17 mouse cellular contexts compared by ENCODE assay signal in genomic region chr11:118113516-118114205, GRCm38 (mm10).
"Had no signal": no experiment of that assay in that cellular context is flagged by ENCODE, and none has a peak within 500 bp of the region (broad histone marks: within the 10 kb centered on the region; RNA-seq: fewer than 3 reads in every experiment).

No protein-coding gene starts in this region.

- ATAC-seq: intestine, postnatal 0 days had no signal

- H3K27me3 ChIP-seq: limb, embryonic 13.5 days; neural tube, embryonic 12.5 days; neural tube, embryonic 15.5 days had no signal

- H3K27ac ChIP-seq: limb, embryonic 13.5 days; liver, embryonic 14.5 days; neural tube, embryonic 12.5 days; neural tube, embryonic 15.5 days; stomach, postnatal 0 days had no signal

- H3K4me2 ChIP-seq: limb, embryonic 13.5 days; neural tube, embryonic 12.5 days; neural tube, embryonic 15.5 days had no signal

- H3K9ac ChIP-seq: limb, embryonic 13.5 days; liver, embryonic 14.5 days; neural tube, embryonic 12.5 days; neural tube, embryonic 15.5 days had no signal

- H3K4me3 ChIP-seq: limb, embryonic 10.5 days; limb, embryonic 13.5 days; neural tube, embryonic 12.5 days; neural tube, embryonic 15.5 days had no signal

- DNase-seq: kidney, adult 9 months; kidney, postnatal 14 days; kidney, postnatal 4 days; lung, adult 2 months; lung, postnatal 14 days; lung, postnatal 4 days; midbrain, embryonic 14.5 days; right cerebral cortex, adult 18-20 months; right cerebral cortex, postnatal 14 days; right cerebral cortex, postnatal 4 days had no signal

- H3K9me3 ChIP-seq: limb, embryonic 10.5 days; limb, embryonic 13.5 days; neural tube, embryonic 12.5 days; neural tube, embryonic 15.5 days had no signal

- H3K36me3 ChIP-seq: limb, embryonic 10.5 days; limb, embryonic 13.5 days; neural tube, embryonic 12.5 days; neural tube, embryonic 15.5 days had no signal

- H3K4me1 ChIP-seq: limb, embryonic 13.5 days; neural tube, embryonic 12.5 days; neural tube, embryonic 15.5 days had no signal
